Comparison of ENCODE assay signal across 8 mouse cellular contexts in genomic region chr3:58138726-58139585, GRCm38 (mm10).
DNase-seq lines count a peak whose midpoint lies in the region; TF ChIP-seq lines count a peak whose summit lies in the region.
"Had no signal": no experiment of that assay in that cellular context is flagged by ENCODE, and none has a peak within 500 bp of the region (broad histone marks: within the 10 kb centered on the region; RNA-seq: fewer than 3 reads in every experiment).

No protein-coding gene starts in this region.

- no peak overlapping the region for H3K4me3 ChIP-seq in ES-Bruce4 (ENCODE audit: low read depth, low read length)
- no peak overlapping the region for H3K4me3 ChIP-seq in embryonic fibroblast, embryonic 13.5 days (ENCODE audit: insufficient read depth, low read length)
- H3K4me3 ChIP-seq: liver, embryonic 15.5 days had no signal

- no peak overlapping the region for H3K27ac ChIP-seq in ES-Bruce4 (ENCODE audit: insufficient read depth, low read length)
- H3K27ac ChIP-seq in embryonic fibroblast, embryonic 13.5 days (ENCODE audit: insufficient read depth, low read length), result no peak overlapping the region
- H3K27ac ChIP-seq: liver, embryonic 15.5 days had no signal

- no peaks in the 10 kb centered on the region for H3K36me3 ChIP-seq in ES-Bruce4 (ENCODE audit: control insufficient read depth, insufficient read depth, low read length, poor library complexity, severe bottlenecking)
- H3K36me3 ChIP-seq: liver, embryonic 15.5 days had no signal

- TF ChIP-seq EP300 in ES-Bruce4 (IDR thresholded peaks at IDR 0.05; ENCODE audit: insufficient read depth, low read depth, low read length), result no peak

- H3K9ac ChIP-seq in ES-Bruce4 (ENCODE audit: low read depth, poor library complexity, severe bottlenecking), result no peak overlapping the region
- H3K9ac ChIP-seq: liver, embryonic 15.5 days had no signal

- peak; percentile 44 to 65 for DNase-seq in left cerebral cortex, adult 18-20 months (ENCODE audit: low spot score in 2 of 2)
- no peak for DNase-seq in left cerebral cortex, adult 11 months (ENCODE audit: low spot score)
- DNase-seq in adipocyte (ENCODE audit: low spot score), result peak; percentile 56
- peak; percentile 14 for DNase-seq in layer of hippocampus, adult 9-11 months
- DNase-seq in thymus, postnatal 14 days, result peak; percentile 14

- peaks cover 1% of the 10 kb centered on the region for H3K4me1 ChIP-seq in ES-Bruce4 (ENCODE audit: control insufficient read depth, insufficient read depth, low read length)
- no peaks in the 10 kb centered on the region for H3K4me1 ChIP-seq in embryonic fibroblast, embryonic 13.5 days (ENCODE audit: control insufficient read depth, insufficient read depth, low read length)
- H3K4me1 ChIP-seq: liver, embryonic 15.5 days had no signal

- TF ChIP-seq POLR2A in ES-Bruce4 (IDR thresholded peaks at IDR 0.05; ENCODE audit: insufficient read depth, low read length), result no peak
- no peak for TF ChIP-seq POLR2A in embryonic fibroblast, embryonic 13.5 days (IDR thresholded peaks at IDR 0.05; ENCODE audit: low read depth, low read length)

- H3K9me3 ChIP-seq in ES-Bruce4 (replicated peaks; ENCODE audit: control insufficient read depth, insufficient read depth, low read length, poor library complexity, severe bottlenecking), result no peaks in the 10 kb centered on the region
- H3K9me3 ChIP-seq: liver, embryonic 15.5 days had no signal

- H3K27me3 ChIP-seq in ES-Bruce4 (ENCODE audit: control insufficient read depth, insufficient read depth, low read length, poor library complexity, severe bottlenecking), result no peaks in the 10 kb centered on the region
- H3K27me3 ChIP-seq: liver, embryonic 15.5 days had no signal

- peak; percentile 19 for TF ChIP-seq CTCF in ES-Bruce4 (IDR thresholded peaks at IDR 0.05; ENCODE audit: low read depth, low read length)
- TF ChIP-seq CTCF in embryonic fibroblast, embryonic 13.5 days (IDR thresholded peaks at IDR 0.05; ENCODE audit: borderline replicate concordance, insufficient read depth, low read length), result peak; percentile 11; the same call in 1 of the 2 replicates
